In the genomic region with DNA sequence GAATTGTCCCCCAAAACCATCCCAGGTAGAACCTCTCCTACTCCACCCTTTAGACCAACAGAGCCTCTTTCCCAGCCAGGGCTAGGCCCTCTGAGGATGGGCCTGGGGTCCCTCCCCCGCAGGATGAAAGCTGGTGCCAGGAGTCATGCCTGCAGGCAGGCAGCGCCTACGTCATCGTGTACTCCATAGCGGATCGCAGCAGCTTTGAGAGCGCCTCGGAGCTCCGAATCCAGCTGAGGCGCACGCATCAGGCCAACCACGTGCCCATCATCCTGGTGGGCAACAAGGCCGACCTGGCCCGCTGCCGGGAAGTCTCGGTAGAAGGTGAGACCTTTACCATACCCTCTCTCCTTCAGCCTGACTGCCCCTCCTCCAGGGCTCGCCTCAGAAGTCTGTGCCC, we compare ENCODE assay signal across 12 mouse cellular contexts. TPM values are rescaled to one million over a fixed set of nuclear protein-coding genes. Genes with fewer than 3 reads are reported as not detected.
A peak's percentile ranks its signal among the peaks of the same experiment; 100 is the strongest.
DNase-seq lines count a peak whose midpoint lies in the region; ATAC-seq lines count a peak whose summit lies in the region.
"Had no signal": no experiment of that assay in that cellular context is flagged by ENCODE, and none has a peak within 500 bp of the region (broad histone marks: within the 10 kb centered on the region; RNA-seq: fewer than 3 reads in every experiment).

No protein-coding gene starts in this region.

- H3K9ac ChIP-seq in intestine, embryonic 14.5 days (ENCODE audit: low read length), result 0 out of 2 replicates have a peak overlapping the region, but pooled peaks have one; percentile 5
- H3K9ac ChIP-seq in intestine, embryonic 15.5 days, result no peak overlapping the region
- H3K9ac ChIP-seq in forebrain, embryonic 12.5 days, result no peak overlapping the region
- no peak overlapping the region for H3K9ac ChIP-seq in limb, embryonic 15.5 days

- H3K27ac ChIP-seq in intestine, embryonic 14.5 days (ENCODE audit: low read depth), result no peak overlapping the region
- no peak overlapping the region for H3K27ac ChIP-seq in intestine, embryonic 15.5 days
- no peak overlapping the region for H3K27ac ChIP-seq in forebrain, embryonic 12.5 days
- no peak overlapping the region for H3K27ac ChIP-seq in limb, embryonic 15.5 days
- H3K27ac ChIP-seq: macrophage had no signal

- H3K9me3 ChIP-seq in intestine, embryonic 14.5 days (ENCODE audit: control insufficient read depth, low read length), result no peaks in the 10 kb centered on the region
- no peaks in the 10 kb centered on the region for H3K9me3 ChIP-seq in intestine, embryonic 15.5 days
- no peaks in the 10 kb centered on the region for H3K9me3 ChIP-seq in forebrain, embryonic 12.5 days
- H3K9me3 ChIP-seq in limb, embryonic 15.5 days, result no peaks in the 10 kb centered on the region

- no peak for DNase-seq in intestine, embryonic 14.5 days (ENCODE audit: low spot score)
- DNase-seq in brain, adult 2 months (ENCODE audit: low read depth, low spot score), result peak; percentile 14
- DNase-seq in cerebellum, adult 11-12 months, result no peak
- no peak for DNase-seq in adipocyte (ENCODE audit: low spot score)
- DNase-seq in left cerebral cortex, adult 18-20 months (ENCODE audit: low spot score in 2 of 2), result no peak
- DNase-seq: gastrocnemius, postnatal 25 days had no signal

- no peak overlapping the region for H3K4me3 ChIP-seq in intestine, embryonic 14.5 days (ENCODE audit: low read depth, low read length)
- H3K4me3 ChIP-seq in intestine, embryonic 15.5 days (replicated peaks), result no peak overlapping the region
- H3K4me3 ChIP-seq in forebrain, embryonic 12.5 days (replicated peaks), result no peak overlapping the region
- H3K4me3 ChIP-seq in limb, embryonic 15.5 days, result peak overlapping the region; percentile 8; the same call in 1 of the 2 replicates

- no peaks in the 10 kb centered on the region for H3K36me3 ChIP-seq in intestine, embryonic 14.5 days (ENCODE audit: control insufficient read depth, insufficient read depth, low read length)
- no peaks in the 10 kb centered on the region for H3K36me3 ChIP-seq in intestine, embryonic 15.5 days
- H3K36me3 ChIP-seq in forebrain, embryonic 12.5 days (replicated peaks), result no peaks in the 10 kb centered on the region
- no peaks in the 10 kb centered on the region for H3K36me3 ChIP-seq in limb, embryonic 15.5 days

- H3K4me2 ChIP-seq in intestine, embryonic 14.5 days (ENCODE audit: low read length), result peak overlapping the region; percentile 32
- H3K4me2 ChIP-seq in intestine, embryonic 15.5 days (replicated peaks), result no peak overlapping the region; the same call in 1 of the 2 replicates
- H3K4me2 ChIP-seq in forebrain, embryonic 12.5 days, result peak overlapping the region; percentile 30
- peak overlapping the region; percentile 32 for H3K4me2 ChIP-seq in limb, embryonic 15.5 days

- H3K27me3 ChIP-seq in intestine, embryonic 14.5 days (replicated peaks; ENCODE audit: control insufficient read depth, insufficient read depth, low read length), result peaks cover 7% of the 10 kb centered on the region; the same call in 1 of the 2 replicates
- peaks cover 7% of the 10 kb centered on the region for H3K27me3 ChIP-seq in intestine, embryonic 15.5 days (replicated peaks)
- peaks cover 29% of the 10 kb centered on the region for H3K27me3 ChIP-seq in forebrain, embryonic 12.5 days
- H3K27me3 ChIP-seq in limb, embryonic 15.5 days, result peaks cover 23% of the 10 kb centered on the region

- ATAC-seq in intestine, embryonic 14.5 days (replicated peaks; ENCODE audit: low FRiP score, low TSS enrichment, low read depth), result no peak
- ATAC-seq in intestine, embryonic 15.5 days, result no peak
- ATAC-seq in forebrain, embryonic 12.5 days (ENCODE audit: low FRiP score), result no peak
- 0 out of 2 replicates have a peak, but pooled peaks have one; percentile 35 for ATAC-seq in limb, embryonic 15.5 days (ENCODE audit: insufficient number of reproducible peaks, low FRiP score, low TSS enrichment, low read depth)

- WGBS in intestine, embryonic 14.5 days, result 29% methylated on average over 17 of the region's 17 CpGs
- WGBS in intestine, embryonic 15.5 days, result 32% methylated on average over 17 of the region's 17 CpGs
- WGBS in forebrain, embryonic 12.5 days, result 46% methylated on average over 17 of the region's 17 CpGs
- 34% methylated on average over 17 of the region's 17 CpGs for WGBS in limb, embryonic 15.5 days

- H3K4me1 ChIP-seq in intestine, embryonic 14.5 days (replicated peaks; ENCODE audit: control insufficient read depth, insufficient read depth, low read length), result peaks cover 13% of the 10 kb centered on the region
- H3K4me1 ChIP-seq in intestine, embryonic 15.5 days (replicated peaks), result peaks cover 3% of the 10 kb centered on the region
- H3K4me1 ChIP-seq in forebrain, embryonic 12.5 days, result peaks cover 8% of the 10 kb centered on the region; the same call in 1 of the 2 replicates
- peaks cover 26% of the 10 kb centered on the region for H3K4me1 ChIP-seq in limb, embryonic 15.5 days

RNA-seq across cellular contexts. Expression of a gene that starts 6.6 kb away (rescaled TPM):
- polyA plus RNA-seq in intestine, embryonic 14.5 days (2014; fragmentation: Nextera tagmentation; extraction: Ambion mirVana), result 9.6 and 12.9 TPM in 2 replicates
- polyA plus RNA-seq in intestine, embryonic 15.5 days (2015; fragmentation: Nextera tagmentation; extraction: Ambion mirVana), result 10.0 and 10.3 TPM in 2 replicates
- 0.26 and 0.38 TPM in 2 replicates for polyA plus RNA-seq in forebrain, embryonic 12.5 days (2016; fragmentation: Nextera tagmentation; extraction: Ambion mirVana)
- polyA plus RNA-seq in limb, embryonic 15.5 days (2015; fragmentation: Nextera tagmentation; extraction: Ambion mirVana), result 5.2 and 7.4 TPM in 2 replicates
- under 1 TPM; 0.72 to 0.94 TPM for total RNA-seq in left cerebral cortex, adult 18-20 months (2021)
- total RNA-seq: MEL had no signal
- polyA plus RNA-seq: macrophage had no signal

RNA-seq across cellular contexts. Expression of a gene that starts 10.5 kb away (rescaled TPM):
- 1.4 and 2.3 TPM in 2 replicates for polyA plus RNA-seq in intestine, embryonic 14.5 days (2014; fragmentation: Nextera tagmentation; extraction: Ambion mirVana)
- 0.67 and 2.3 TPM in 2 replicates for polyA plus RNA-seq in intestine, embryonic 15.5 days (2015; fragmentation: Nextera tagmentation; extraction: Ambion mirVana)
- polyA plus RNA-seq in forebrain, embryonic 12.5 days (2016; fragmentation: Nextera tagmentation; extraction: Ambion mirVana), result not detected in 2 replicates
- 0.92 and 1.1 TPM in 2 replicates for polyA plus RNA-seq in limb, embryonic 15.5 days (2015; fragmentation: Nextera tagmentation; extraction: Ambion mirVana)
- not detected for total RNA-seq in left cerebral cortex, adult 18-20 months (2021)
- total RNA-seq: gastrocnemius, postnatal 25 days; MEL had no signal
- polyA plus RNA-seq: macrophage; small intestine, adult 2 months had no signal

RNA-seq across cellular contexts. Expression of a gene that starts 29.2 kb away (rescaled TPM):
- not detected in 2 replicates for polyA plus RNA-seq in intestine, embryonic 14.5 days (2014; fragmentation: Nextera tagmentation; extraction: Ambion mirVana)
- not detected in 2 replicates for polyA plus RNA-seq in intestine, embryonic 15.5 days (2015; fragmentation: Nextera tagmentation; extraction: Ambion mirVana)
- not detected in 2 replicates for polyA plus RNA-seq in forebrain, embryonic 12.5 days (2016; fragmentation: Nextera tagmentation; extraction: Ambion mirVana)
- polyA plus RNA-seq in limb, embryonic 15.5 days (2015; fragmentation: Nextera tagmentation; extraction: Ambion mirVana), result not detected in 2 replicates
- not detected for total RNA-seq in left cerebral cortex, adult 18-20 months (2021)
- total RNA-seq: gastrocnemius, postnatal 25 days; MEL had no signal
- polyA plus RNA-seq: macrophage; small intestine, adult 2 months had no signal

RNA-seq across cellular contexts. Expression of a gene that starts 34.1 kb away (rescaled TPM):
- polyA plus RNA-seq in intestine, embryonic 14.5 days (2014; fragmentation: Nextera tagmentation; extraction: Ambion mirVana), result not detected in 2 replicates
- polyA plus RNA-seq in intestine, embryonic 15.5 days (2015; fragmentation: Nextera tagmentation; extraction: Ambion mirVana), result not detected in 2 replicates
- not detected in 2 replicates for polyA plus RNA-seq in forebrain, embryonic 12.5 days (2016; fragmentation: Nextera tagmentation; extraction: Ambion mirVana)
- not detected in 2 replicates for polyA plus RNA-seq in limb, embryonic 15.5 days (2015; fragmentation: Nextera tagmentation; extraction: Ambion mirVana)
- not detected for total RNA-seq in left cerebral cortex, adult 18-20 months (2021)
- total RNA-seq: gastrocnemius, postnatal 25 days; MEL had no signal
- polyA plus RNA-seq: macrophage; small intestine, adult 2 months had no signal

RNA-seq across cellular contexts. Expression of a gene that starts 35.9 kb away (rescaled TPM):
- 108 and 113 TPM in 2 replicates for polyA plus RNA-seq in intestine, embryonic 14.5 days (2014; fragmentation: Nextera tagmentation; extraction: Ambion mirVana)
- polyA plus RNA-seq in intestine, embryonic 15.5 days (2015; fragmentation: Nextera tagmentation; extraction: Ambion mirVana), result 115 and 120 TPM in 2 replicates
- 128 and 131 TPM in 2 replicates for polyA plus RNA-seq in forebrain, embryonic 12.5 days (2016; fragmentation: Nextera tagmentation; extraction: Ambion mirVana)
- polyA plus RNA-seq in limb, embryonic 15.5 days (2015; fragmentation: Nextera tagmentation; extraction: Ambion mirVana), result 143 and 150 TPM in 2 replicates
- total RNA-seq in left cerebral cortex, adult 18-20 months (2021), result 10 to 100 TPM; 73.4 to 79.2 TPM
